Mouse (Mus musculus): ENCODE measurements at regions not wholly inside any gene's neighbourhood (a gene's known extent, or its start where the extent isn't known, plus 50 kb on each side); places are given as distances from the start of the nearest gene placed in this dataset.

DNA sequence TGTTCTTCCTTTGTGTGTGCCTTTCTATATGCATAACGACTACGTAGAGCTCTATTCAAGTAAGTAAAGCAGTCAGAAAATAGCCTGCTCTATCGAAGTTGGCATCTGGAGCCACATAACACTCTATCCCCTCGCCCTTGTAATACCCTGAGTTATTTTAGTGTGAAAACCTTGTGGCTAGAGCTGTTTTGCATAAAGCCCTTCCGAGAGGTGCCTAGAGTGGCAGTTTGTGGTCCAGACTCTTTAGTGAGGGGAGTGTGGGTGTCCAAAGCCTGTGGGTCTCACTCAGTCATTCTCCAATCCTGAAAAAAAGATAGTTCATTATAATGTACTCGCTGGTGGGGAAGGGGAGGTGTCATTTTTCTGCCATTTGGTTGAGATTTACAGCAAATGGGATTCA, 855.2 kb upstream of the Car8 start:
- DNase-seq (ENCODE audit: low spot score): no peak

DNA sequence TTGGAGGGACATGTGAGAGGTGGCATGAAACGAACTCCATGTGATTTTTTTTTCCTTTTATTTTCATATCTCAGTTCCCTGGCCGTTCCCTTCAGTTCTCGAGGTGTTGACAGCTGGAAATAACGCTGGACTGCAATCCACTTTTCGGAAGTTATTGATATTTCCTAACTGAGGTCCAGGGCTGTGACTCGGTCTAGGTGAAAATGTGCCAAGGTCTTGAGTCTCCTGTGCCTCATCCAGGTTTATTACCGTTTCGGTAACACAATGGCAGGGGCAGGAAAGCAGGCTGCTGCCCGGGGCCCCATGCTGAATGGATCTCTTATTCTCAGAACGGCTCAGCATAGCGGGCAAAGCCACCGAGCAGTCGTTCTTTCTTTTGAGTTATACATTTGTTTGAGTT, 844.7 kb upstream of the Car8 start:
- no peak for DNase-seq (ENCODE audit: low spot score)

DNA sequence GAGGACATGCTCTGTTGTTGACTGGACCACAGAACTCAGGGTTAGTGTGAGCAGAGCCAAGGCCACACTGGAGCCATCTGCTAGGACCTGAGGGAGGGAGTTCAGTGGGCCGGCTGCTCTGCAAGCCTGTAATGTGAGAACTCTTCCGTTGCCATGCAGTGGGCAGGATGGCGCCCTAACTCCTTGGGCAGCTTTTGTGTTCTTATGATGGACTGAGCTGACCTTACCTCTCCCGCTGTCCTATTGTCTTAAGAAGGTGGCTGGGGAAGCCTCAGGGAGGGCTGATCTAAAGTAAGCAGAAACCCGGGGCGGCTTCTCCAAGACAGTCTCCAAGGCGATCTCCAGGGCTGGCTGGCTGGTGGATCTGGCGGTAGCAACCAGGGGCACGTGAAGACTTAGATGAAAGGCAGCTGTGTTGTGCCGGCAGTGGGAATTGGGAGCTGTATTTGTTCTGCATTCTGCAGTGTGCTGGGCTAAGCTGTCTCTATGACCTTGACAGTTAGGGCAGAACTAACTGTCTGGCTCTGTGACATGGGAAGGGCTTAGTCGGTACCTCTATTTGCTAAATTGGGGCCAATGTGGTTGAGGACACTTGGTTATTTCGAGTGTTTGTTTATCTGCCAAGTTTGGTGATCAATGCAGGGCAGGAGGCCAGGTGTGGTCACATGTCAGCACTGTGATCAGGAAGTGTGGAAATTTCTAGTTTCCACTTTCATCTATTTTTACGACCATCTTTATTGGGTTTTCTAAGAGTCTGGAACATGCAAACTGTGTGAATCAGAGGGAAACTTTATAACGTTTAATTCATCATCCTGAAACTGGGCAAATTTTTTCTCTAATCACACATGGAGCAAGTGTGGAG, 843.1 kb upstream of the Car8 start:
- no peak for DNase-seq (ENCODE audit: low spot score)

DNA sequence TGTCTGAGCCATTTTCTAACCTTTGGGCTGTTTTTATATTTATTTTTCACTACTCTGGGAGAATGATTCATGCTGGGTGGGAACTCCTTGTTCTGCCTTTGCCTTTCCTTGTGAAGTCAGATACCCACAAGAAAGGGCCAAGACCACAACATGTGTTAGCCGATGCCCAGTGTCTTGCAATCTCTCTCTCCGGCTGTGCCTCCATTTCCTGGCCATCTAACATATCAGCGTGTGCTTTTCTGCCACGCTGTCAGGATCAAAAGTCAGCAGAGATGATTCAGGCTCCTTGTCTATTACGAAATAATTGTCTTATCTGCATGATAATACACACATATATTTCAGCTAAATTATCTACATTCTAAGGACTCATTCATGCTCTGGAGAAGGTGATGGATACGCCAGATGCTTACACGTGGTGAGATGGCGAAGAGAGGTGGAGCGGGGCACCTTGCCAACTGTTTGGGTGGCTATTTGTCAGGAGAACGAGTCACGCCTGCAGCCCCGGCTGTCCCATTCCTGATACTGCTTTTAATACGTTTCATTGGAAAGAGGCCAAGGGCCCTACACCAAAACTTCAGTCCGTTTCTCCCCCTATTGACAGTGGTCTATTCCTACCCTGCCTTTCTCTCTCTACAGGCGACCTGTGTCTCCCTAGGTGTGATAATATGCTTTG, 842.1 kb upstream of the Car8 start:
- DNase-seq (ENCODE audit: low spot score): no peak

DNA sequence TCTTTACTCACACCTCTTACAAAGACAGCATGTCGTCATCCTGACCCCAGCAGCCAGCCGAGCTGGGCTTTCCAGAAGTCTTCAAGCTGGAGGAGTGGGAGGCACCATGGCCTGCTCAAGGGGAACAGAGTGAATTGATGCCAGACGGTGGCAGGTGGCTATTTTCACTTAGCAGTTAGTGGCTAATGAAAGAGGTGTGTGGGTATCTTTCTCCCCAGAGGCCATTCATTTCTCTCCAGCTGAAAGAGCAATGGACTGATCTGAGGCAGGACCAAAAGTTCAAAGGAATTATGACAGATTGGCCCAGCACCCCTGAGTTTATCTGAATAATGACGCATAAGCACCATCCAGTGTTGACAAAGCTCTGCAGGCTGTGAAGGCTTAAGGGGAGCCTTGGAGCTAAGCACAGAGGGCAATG, 841.0 kb upstream of the Car8 start:
- no peak for DNase-seq (ENCODE audit: low spot score)

DNA sequence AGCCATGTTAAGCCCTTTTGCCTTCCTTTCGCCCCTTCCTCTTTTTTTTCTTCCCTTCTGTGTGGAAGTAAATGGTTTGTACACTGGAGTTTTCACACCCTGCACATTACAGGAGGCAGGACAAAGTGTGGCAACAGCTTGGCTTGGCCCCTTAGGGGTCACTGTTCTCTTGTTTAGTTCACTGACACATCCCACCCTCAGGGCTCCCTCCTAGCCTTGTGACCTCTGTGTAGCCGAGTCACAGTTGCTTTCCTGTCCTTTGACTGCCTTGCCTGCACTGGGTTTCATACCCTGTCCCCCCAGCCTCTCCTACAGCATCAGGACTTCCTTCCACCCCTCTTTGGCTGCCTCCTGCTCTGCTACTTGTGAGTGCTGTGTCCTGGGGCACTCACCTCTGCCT, 835.6 kb upstream of the Car8 start:
- no peak for DNase-seq (ENCODE audit: low spot score)

DNA sequence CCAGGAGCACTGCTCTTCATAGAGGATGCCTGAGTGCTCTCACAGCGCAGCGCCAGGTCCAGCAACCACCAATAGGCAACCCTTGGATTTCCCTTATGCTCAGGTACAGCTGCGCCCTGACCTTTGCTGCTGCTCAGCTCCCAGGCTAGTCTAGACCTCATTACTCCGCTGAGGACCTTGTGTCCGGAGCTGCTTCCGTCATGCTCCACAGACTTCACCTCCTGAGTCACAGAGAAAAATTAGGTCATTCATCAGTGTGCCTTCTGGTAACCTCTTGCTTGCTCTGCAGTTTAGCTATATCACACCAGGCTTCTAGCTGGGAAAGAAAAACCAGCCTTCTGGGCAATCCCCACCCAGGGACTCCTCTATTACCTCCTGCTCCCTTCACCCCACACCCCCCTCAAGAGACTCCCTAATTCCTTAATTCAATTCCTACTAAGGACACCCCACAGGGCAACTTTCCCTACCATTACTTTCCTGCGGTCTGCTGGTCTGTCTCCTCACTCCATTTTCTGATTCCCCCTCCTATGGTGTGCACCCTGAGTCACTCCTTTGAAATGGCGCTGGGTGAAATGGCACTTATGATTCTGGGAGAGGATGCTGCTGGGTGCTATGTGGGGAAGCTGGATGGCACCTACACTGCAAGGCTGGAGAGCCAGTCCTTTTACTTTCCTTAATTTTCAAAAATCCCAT, 835.0 kb upstream of the Car8 start:
- no peak for DNase-seq (ENCODE audit: low spot score)

DNA sequence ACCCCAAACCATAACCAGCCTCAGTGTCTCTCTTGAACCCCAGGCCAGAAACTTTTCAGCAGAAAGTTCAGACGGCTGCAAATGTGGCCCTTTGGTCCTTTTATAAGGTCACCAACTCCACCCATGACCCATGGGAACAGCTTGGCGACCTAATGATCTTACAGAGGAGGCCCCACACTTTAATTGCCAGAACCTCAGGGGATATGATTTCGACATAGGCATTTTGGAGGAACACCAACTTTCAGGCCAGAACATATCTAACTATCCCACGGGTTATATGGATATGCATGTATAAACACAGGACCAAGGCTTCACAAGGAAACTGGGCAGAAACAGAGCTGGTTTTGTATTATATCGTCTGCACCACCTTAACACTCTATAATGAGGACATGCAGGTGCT, 833.5 kb upstream of the Car8 start:
- no peak for DNase-seq (ENCODE audit: low spot score)

DNA sequence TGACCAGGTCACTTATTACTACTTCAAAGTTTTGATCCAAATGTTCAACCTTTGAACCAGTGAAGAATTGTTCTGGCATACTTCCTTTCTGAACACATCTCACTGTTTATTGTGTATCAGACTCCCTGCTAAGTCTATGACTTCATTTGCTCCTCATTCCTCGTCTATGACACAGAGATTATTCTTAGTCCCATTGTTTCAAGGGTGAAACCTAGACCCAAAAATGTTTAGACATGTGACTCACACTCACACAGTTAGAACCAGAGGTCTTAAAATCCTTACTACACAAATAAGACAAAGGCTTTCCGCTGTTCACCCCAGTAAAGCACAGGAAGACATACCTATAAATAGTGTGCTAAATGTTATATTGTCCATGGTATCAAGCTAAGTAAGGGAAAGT, 829.0 kb upstream of the Car8 start:
- DNase-seq (ENCODE audit: low spot score): no peak

DNA sequence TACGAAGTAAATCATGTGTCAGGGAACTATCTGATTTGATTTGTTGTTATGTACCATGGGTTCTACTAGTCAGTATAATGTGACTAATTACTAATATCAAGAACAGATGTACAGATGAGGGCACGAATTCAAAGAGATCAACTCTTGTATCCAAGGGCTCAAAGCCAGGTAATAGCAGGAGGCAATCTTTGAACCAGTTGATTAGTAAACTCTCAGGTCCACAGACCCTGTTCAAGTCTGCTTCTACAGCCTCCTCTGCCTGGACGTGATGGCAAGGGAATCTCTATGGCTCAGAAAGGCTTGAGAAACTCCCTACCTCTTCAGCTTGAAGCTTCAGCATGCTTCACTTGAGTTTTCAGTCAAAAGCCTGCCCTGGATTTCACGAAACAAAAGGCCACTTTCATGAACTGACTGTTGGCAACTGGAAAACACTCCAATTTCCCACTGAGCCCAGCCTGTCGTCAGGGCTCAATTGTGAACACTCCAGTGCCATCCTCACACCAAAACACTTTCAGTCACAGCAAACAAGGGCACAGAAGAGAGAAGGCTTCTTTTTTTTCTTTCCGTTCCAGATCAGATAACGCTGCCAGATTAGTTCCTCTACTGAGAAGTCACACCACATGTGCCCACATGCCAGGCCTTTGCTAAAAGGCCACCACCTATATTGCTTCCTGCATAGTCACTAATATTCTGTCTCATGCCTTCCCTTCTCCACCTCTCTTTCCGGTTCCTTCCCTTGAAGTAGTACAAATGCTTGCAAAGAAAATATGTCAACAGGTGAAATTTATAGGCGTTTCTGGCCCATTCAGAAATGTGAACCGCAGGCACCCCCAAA, 827.4 kb upstream of the Car8 start:
- DNase-seq (ENCODE audit: low spot score): no peak

DNA sequence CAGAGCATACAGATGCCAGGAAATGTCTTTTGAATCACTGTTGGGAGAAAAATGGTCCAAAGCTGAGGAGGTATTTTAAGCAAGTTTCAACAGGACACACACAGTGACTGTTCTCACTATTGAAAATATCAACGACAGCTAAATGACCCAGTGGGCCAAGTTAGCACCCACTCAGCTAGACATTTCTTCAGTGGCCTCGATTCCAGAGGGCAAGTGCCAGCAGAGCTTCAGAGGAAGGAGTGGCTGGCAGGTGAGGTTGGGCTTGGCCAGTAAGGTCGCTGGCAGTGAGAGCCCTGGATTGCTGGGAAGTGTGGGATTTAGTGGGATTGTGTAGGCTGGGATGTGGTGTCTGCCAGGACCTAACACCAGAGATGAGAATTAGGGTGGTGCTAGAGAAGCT, 823.1 kb upstream of the Car8 start:
- DNase-seq (ENCODE audit: low spot score): no peak

DNA sequence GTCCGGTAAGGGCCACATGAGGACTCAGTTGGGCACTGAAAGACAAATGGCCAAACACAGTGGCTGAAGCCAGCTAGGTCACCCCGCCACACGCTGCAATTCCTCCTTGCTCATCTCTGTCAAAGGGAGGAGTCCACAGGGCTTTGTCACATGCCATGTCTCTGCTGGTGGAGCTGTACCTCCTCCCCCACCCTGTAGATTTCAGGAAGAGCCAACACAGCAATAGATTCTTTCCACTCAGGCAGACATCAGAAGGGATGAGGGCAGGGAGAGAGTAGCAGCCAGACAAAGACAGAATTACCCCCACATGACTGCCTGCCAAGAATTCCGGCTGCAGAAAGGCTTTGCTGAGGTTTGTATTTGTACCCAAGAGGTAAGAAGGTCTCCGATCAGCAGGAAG, 821.4 kb upstream of the Car8 start:
- DNase-seq (ENCODE audit: low spot score): no peak

DNA sequence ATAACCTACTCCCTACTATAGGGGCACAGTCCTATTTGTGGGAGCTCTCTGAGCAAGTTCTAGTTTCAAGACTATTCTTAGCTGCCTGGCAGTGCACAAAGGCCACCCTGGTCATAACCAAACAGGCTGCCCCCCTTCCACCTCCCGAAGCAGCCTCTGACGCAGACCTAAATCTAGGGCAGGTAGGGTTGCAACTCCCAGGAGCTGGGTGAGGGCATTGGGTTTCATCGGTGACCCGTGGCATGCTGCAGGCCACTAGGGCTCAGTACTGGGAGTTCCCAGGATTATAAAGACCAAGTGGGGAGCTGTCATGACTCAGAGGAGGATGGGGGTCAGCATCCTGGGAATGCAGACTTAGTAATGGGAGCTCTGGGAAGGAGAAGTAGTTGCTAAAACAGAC, 818.8 kb upstream of the Car8 start:
- DNase-seq (ENCODE audit: low spot score): no peak

DNA sequence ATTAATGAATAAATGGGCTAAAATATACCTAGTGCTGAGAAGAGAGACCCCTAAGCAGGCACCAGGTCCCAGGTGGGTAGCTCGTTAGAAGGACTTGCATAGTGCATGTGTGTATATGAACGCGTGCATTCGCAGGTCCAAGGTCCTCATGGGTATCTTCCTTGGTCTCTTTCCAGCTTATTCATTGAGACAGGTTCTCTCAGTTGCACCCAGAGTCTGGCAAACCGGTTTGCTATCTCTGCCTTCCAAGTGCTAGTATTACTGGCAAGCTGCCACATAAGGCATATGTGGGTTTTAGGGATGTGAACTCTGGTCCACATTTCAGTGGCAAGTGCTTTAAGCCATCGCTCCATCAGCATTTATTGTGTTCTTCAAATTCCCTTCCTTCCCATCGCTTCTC, 818.3 kb upstream of the Car8 start:
- no peak for DNase-seq (ENCODE audit: low spot score)

DNA sequence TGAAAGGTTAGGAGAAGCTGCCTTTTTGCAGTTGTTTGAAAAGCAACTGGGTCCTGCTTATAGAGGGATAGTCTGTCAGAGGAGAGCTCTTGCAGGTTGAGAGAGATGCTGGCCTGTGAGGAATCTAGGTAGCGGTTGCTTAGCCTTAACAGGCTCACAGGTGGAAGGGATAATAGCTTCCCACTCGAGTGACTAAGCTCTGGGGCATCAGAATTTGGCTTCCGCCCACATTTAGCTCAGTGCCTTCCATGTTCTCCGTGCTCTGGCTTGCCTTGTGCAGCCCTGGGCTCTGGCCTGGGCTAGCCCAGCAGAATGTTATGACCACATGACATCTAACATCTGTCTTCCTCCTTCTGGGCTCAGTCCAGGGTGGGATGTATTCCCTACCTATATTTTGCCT, 817.0 kb upstream of the Car8 start:
- no peak for DNase-seq (ENCODE audit: low spot score)

DNA sequence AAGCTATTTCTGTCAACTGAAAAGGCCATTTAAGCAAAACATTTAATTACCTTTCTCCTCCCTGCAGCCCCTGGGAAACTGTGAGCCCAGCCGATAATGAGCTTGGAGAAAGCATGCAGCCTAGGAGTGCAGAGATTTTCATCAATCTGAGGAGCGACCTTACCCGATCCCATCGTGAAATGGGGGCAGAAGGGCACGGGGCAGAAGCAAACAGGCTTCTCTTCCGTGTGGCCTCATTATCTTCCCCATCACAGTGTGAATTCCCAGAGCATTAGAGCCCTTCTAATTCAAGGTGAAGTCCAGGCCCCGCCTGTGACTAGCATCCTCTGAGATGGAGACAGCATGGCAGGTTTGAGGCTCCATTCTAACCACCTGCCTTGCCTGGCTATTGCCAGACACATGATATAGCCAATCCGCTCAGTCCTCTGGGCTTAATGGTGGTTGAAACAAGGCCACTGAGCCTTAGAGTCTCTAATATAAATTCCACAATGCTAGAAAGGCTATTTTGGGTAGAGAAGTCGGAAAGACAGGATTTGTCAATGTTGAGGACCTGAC, 816.5 kb upstream of the Car8 start:
- DNase-seq (ENCODE audit: low spot score): no peak

DNA sequence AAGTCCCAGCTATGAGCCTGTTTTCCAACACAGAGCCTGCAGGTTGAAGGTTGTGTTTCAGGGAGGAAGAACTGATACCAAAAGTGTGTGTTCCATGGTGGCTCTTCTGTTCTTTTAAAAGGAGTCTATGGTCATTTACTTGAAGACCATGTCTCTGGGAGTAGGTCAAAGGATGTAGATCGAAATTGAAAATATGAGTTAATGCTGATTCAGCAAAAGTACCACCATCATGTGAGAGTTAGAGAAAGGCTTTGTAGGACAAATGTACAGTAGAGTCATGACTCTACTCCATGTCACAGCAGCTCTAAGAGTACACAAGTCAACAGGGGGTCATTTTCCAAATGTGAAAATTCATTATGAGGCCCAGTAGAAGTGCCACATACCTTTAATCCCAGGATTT, 810.0 kb upstream of the Car8 start:
- DNase-seq (ENCODE audit: low spot score): no peak

DNA sequence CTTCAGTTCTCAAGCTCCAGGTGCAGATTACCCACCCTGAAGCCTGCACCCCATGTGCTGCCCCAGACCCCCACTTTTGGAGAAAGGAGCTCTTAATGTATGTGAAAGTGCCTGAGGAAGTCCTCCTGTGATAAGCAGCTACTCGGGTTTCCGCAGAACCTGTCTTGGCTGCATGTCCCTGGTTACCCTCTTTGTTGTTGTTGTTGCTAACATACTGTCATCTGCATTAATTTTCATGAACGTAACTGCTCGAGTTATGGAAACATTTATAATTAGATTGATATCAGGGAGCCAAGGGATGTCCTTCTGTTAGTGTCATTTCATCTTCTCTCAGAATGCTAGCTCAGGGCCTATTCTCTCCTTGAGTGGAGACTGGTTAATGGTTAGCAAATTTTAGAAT, 808.3 kb upstream of the Car8 start:
- DNase-seq (ENCODE audit: low spot score): no peak

DNA sequence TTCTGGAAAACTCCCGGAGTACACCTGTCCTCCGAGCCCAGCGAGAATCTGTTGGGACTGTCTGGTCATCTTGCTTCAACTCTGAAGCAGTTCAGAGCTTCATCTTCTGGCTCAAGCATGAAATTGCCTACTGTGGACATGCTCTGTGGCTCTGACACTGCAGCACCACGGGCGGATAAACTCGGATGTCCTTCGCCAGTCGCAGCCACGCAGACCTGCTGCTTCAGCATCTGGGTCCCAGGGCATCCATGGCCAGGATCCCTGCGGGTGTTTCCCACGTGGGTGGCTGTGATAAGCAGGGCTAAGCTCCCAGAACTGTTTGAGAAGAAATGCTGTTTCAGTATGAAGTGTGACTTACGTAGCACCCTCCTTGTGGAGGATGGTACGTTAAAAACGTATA, 807.6 kb upstream of the Car8 start:
- no peak for DNase-seq (ENCODE audit: low spot score)

DNA sequence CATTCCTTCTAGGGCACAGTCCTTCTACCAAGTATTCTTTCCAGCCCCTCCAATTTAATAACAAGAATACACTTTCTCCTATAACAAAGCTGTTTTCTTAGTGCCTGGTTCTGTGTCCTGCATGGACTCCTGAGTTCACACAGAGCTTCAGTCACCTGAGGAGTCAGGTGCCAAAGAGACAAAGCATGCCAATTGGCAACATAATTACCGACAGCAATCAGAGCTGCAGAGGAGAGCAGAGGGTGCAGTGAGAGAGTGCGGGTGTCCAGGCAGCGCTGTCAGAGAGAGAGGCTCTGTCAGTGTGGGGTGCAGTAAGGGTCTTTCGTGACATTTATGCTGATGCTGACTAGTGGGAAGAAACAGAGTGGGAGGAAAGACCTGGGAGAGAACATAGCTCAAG, 807.2 kb upstream of the Car8 start:
- no peak for DNase-seq (ENCODE audit: low spot score)

DNA sequence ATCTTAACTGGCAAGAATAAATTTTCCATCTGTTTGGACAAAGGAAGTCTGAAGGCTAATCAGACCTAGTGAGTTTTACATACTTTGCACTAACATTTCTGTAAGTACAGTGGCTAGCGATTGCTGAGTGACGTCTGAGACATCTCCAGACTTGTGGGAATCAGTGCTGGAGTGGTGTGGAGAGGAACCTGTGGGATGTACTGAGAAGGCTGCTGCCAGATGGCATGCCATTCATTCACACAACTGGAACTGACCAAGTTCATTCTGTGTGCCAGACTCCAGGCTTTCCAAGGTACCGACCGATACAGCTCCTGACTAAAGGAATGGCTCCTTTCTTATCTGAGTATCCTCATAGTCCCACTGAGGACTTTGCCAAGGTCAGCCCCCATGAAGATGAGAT, 797.2 kb upstream of the Car8 start:
- DNase-seq (ENCODE audit: low spot score): no peak

DNA sequence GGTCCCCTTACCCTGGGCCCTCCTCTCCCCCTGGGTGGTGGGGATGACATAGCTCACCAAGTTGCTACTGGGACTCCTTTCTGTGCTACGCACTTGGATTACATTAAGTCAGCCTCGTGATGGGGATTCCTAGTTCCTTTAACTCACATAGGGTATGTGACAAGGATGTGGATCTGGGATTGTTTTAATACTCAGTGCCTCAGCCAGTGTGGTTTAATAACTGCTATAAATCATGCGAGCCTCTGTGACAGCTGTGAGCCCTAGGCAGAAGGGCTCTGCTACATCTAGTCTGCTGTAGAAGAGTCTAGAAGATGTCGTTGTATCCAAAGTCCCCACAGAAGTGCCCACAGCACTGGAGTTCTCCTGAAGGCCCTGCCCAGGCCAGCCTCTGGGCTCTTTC, 796.5 kb upstream of the Car8 start:
- no peak for DNase-seq (ENCODE audit: low spot score)
